Mouse (Mus musculus): ENCODE results near the gene Ganab.
"Not testable (repeated sequence)": the region's sequence is repeated elsewhere in the genome, so short reads cannot be mapped to it uniquely, and the experiment has no call there.

Ganab gene

GRCm38 (mm10) chr19:8888511-8889385, 9.1 kb upstream of the Ganab start, which contains the start of the genes 1810009A15Rik and Gm49416:
Gene 1810009A15Rik (plus strand): TSS chr19:8888853.
Gene Gm49416 (plus strand): TSS chr19:8888926.
- peak; percentile 97 for DNase-seq (ENCODE audit: low read depth, low spot score)

DNA sequence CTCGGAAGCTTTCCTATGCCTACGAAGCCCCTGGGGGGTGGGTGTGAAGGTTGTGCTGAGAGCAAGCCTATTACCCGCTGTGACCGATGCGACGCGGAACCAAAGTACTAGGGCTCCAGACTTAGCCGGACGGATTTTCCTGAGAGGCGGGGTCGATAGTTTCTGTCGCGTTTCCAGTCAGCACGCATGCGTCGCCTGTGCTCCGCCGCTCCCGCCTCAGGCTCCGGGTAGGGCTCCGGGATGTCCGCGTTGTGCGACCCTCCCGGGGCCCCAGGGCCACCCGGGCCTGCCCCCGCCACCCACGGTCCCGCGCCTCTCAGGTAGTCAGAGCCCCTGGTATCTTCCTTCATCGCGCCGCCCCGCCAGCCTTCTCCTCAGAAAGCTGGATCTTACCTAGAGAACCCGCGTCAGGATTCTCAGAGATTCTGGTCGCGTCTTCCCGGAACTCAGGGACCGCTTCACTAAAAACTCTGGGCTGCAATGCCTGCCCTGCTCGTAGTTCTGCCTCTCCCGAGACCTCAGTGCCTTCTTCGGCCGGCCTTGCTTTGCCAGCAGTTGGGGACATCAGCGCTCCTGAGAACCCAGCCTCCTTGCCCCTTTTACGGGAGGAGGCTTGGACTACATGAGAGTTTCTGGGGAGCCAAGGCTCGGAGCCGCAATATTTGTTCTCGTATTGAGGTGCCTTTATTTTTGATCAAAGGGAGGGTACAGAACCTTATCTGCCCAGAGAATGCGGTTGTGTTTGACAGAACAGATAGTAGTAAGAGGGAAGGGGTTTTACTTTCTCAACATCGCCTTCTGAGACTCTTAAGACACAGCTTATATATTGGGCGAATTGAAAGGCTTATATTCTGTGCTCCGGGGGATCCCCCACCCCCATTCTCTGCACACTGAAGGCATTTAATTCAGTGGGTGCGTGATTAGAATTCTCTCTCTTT, 4.8 kb upstream of the Ganab start, which contains the start of gene Ints5:
Ints5 (plus strand) TSS at position 177 of the 938 bp plus-strand sequence.
- DNase-seq (ENCODE audit: low read depth, low spot score): peak; percentile 83

DNA sequence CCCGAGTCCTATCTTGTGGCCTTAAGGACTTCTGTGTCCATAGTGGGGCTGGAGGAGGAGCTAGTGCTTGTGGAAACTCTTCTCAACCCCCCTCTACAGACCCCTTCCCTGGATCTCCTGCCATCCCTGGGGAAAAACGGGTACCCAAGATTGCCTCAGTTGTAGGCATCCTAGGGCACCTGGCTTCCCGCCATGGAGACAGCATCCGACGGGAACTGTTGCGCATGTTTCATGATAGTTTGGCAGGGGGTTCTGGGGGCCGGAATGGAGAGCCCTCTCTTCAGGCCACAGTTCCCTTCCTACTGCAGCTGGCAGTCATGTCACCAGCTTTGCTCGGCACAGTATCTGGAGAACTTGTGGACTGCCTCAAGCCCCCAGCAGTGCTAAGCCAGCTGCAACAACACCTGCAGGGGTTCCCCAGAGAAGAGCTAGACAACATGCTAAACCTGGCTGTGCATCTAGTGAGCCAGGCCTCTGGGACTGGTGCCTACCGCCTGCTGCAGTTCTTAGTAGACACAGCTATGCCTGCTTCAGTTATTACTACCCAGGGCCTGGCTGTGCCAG, 2.4 kb upstream of the Ganab start:
- DNase-seq (ENCODE audit: low read depth, low spot score): no peak

GRCm38 (mm10) chr19:8896231-8896630, 1.6 kb upstream of the Ganab start:
- not testable (repeated sequence) for DNase-seq (ENCODE audit: low read depth, low spot score)

- DNase-seq (ENCODE audit: low read depth, low spot score): not testable (repeated sequence)
Observed at GRCm38 (mm10) chr19:8897211-8897864, 533 bp upstream of the Ganab start.

DNA sequence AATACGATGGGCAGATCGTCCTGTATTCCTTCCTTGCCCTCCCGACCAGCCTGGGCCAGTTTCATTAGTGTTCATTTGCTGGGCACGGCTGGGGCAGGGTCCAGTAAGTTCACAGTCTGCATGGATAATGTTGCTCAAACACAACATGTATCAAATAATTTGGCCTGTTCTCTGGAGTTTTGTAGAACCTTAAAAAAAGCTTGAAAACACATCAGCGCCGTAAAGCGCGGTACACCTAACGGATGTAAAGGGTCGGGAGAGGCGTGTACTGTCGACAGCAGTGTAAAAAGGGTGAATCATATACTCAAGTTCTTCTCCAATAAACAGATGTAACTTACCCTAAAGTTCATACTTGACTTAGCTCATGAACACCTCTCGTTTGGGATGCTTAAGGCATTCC, 705 bp downstream of the Ganab start:
- no peak for DNase-seq (ENCODE audit: low read depth, low spot score)

DNA sequence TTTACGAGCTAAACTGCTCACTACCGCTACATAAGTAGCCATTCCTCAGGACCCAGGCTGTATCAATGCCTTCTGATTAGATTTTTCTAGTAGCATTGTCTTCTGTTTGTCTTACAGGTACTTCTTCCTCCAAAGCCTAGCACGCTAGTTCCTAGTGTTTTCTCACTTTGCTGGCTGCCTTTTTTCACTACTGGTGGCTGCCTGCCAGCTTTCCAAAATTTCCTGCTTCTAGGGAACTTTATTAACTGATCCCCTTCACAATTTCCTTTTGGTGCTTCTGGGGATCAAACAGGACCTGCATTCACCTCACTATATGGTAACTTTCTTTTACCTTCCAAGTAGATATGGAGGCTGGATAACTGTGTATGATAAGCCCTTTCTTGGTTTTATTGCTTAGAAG, 1.2 kb downstream of the Ganab start:
- DNase-seq (ENCODE audit: low read depth, low spot score): no peak

- no peak for DNase-seq (ENCODE audit: low read depth, low spot score)
Observed at GRCm38 (mm10) chr19:8903412-8903811, 5.5 kb downstream of the Ganab start.

DNA sequence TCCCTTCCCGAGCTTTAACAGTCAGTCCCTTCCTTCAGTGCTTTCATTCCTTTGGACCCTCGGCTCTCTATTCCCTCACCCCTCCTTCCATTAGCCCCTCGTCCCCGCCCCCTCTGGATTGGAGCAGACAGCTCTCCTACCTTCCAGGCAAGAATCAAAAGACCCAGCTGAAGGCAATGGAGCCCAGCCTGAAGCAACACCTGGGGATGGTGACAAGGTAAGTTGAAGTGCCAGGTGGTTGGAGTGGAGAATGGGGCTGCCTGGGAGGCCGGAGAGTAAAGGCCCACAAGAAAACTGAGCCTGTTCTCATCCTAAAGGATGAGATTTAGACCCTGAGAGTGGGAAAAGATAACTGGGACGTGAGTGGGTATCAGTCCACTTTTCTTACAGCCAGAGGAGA, 10.7 kb downstream of the Ganab start:
- DNase-seq (ENCODE audit: low read depth, low spot score): no peak

GRCm38 (mm10) chr19:8911810-8912209, 13.9 kb downstream of the Ganab start:
- no peak for DNase-seq (ENCODE audit: low read depth, low spot score)

DNA sequence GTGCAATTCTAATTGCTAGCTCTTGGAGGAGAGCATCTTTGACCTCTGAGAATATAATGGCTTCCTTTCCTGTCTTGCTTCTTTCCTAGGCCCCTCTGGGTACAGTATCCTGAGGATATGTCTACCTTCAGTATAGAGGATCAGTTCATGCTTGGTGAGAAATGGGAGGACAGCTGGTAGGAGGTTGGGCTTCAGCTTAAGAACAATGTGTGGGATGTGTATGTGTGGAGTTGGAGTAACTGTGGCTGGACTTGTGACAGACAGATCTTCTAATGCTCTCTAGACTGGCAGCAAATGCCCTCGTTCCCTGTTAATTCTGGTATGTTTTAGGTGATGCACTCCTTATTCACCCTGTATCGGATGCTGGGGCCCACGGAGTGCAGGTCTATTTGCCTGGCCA, 16.3 kb downstream of the Ganab start:
- DNase-seq (ENCODE audit: low read depth, low spot score): no peak

- no peak for DNase-seq (ENCODE audit: low read depth, low spot score)
Observed at GRCm38 (mm10) chr19:8919000-8919399, 21.1 kb downstream of the Ganab start.

DNA sequence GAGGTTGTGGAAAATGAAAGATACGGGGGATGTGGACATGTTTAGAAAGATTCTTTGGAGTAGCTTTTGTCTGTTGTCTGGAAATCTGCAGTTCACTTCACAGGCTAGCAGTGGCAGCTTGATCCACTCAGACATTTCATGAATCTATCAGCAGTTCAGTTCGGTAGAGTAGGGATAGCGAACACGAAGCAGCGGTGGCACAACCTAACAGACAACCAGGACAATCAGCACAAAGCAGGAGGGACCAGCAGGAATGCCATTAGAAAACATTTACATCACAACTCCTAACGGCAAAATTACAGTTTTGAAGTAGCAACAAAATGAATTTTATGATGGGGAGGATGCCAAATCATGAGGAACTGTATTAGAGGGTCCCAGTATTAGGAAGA, 21.8 kb downstream of the Ganab start:
- DNase-seq (ENCODE audit: low read depth, low spot score): no peak

DNA sequence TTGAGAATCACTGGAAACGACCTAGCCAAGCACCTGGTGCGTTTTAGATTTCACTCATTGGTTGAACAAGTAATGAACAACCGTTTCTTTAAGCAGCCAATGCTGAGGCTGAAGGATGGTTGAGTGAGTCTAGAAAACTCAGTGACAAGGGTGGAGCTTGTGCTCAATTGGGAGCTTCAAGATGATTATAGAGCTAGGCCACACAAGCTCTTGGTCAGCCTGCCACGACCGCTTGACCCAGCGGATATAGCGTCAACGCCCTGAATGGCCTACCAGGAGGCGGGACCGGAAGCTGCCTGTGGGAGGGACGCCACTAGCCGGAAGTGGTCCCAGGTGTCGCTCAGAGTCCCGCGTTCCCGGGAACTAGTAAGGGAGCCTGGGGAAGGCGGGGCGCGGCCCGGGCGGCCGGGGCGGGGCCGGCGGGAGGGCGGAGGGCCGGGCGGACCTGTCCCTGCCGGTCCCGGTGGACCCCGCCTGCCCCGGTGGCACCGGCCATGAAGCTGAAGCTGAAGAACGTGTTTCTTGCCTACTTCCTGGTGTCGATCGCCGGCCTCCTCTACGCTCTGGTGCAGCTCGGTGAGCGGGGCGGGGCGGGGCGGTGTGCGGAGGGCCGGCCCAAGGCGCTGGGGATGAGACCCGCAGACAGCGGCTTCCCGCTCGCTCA, 22.3 kb downstream of the Ganab start, which contains the start of gene B3gat3:
B3gat3 (plus strand) TSS at position 302 of the 664 bp plus-strand sequence.
- DNase-seq (ENCODE audit: low read depth, low spot score): peak; percentile 89

- no peak for DNase-seq (ENCODE audit: low read depth, low spot score)
Observed at GRCm38 (mm10) chr19:8920836-8921291, 23.0 kb downstream of the Ganab start.

DNA sequence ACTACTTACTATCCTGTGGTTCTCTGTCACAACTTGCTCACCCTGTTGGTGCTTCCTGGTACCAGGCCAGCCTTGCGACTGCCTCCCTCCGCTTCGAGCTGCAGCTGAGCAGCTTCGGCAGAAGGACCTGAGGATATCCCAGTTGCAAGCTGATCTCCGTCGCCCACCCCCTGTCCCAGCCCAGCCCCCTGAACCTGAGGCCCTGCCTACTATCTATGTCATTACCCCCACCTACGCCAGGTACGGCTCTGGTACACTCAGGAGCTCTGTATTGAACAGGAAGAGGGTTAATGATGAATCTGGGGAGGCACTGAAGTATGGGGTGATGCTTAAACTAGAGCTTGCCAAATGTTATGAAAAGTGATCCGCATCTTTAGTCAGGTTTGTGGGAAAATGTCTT, 23.9 kb downstream of the Ganab start:
- no peak for DNase-seq (ENCODE audit: low read depth, low spot score)

GRCm38 (mm10) chr19:8926766-8927165, 28.9 kb downstream of the Ganab start:
- DNase-seq (ENCODE audit: low read depth, low spot score): no peak

GRCm38 (mm10) chr19:8927891-8928525, 30.1 kb downstream of the Ganab start:
- DNase-seq (ENCODE audit: low read depth, low spot score): no peak

GRCm38 (mm10) chr19:8928689-8929223, 30.9 kb downstream of the Ganab start:
- no peak for DNase-seq (ENCODE audit: low read depth, low spot score)
